Mouse (Mus musculus): ENCODE results near the gene Slit3. TPM values are rescaled to one million over a fixed set of nuclear protein-coding genes. Genes with fewer than 3 reads are reported as not detected.

Slit3 gene
- total RNA-seq, 2 experiments from 2014 or later = 28.7 to 31.3 TPM

DNA sequence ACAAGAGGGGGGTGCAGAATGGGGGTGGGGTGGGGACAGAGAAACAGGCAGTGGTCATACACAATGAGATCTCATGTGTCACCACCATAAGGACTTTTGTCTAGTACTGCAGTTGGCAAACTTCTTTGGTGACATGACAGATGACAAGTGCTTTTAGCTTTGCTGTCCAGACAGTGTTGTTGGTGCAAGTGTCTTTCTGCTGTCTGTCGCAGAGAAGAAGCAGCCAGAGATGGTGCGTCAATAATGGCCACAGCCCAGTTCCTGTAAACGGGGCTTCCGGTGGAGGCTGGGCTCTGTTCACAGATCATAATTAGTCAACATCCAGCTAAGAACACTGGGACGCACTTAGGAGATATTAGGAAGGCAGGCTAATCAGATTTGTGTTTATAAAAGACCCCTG lies 349.8 kb downstream of the Slit3 start:
- DNase-seq = no peak

- DNase-seq = no peak
These were observed 352.0 kb downstream of the Slit3 start for GRCm38 (mm10) chr11:35472842-35473616.

DNA sequence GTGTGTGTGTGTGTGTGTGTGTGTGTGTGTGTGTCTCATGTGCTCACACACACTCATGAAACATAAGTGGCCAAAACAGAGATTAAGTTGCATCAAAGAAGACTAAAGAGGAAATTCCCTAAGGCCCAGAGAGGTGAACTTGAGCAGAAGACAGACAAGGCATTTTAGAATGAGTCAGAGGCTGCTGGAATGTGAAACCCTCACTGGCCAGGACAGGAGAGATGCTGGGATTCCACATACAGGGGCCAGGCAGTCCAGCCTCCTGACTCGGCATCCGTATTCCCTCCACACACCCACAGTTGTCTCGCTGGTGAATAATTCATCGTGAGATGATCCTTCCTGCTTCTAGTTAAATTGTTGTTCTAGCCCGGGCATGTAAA lies 352.6 kb downstream of the Slit3 start:
- DNase-seq = no peak

DNA sequence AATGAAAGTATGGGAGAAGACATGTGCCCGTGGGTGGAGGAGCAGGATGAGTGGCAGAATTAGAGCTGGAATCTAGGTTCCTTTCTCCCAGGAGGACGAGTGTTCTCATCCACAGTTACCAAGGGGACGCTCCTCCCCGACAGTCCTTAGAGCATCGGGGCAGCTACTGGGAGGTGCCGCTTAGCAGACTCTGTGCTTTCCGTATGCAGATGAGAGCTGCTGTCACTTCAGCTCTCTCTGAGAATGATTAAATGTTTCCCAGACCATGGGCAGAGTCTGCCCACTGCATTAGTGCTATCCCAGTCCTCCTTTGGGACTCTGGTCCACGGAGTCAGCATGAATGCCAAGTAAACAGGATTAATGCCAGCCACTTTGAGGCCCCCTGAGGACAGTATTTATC lies 359.1 kb downstream of the Slit3 start:
- DNase-seq = no peak

- no peak for DNase-seq
These were observed 360.8 kb downstream of the Slit3 start for GRCm38 (mm10) chr11:35481611-35482363.

- DNase-seq = no peak
These were observed 366.9 kb downstream of the Slit3 start for GRCm38 (mm10) chr11:35487966-35488365.

- no peak for DNase-seq
These were observed 370.7 kb downstream of the Slit3 start for GRCm38 (mm10) chr11:35491701-35492100.

DNA sequence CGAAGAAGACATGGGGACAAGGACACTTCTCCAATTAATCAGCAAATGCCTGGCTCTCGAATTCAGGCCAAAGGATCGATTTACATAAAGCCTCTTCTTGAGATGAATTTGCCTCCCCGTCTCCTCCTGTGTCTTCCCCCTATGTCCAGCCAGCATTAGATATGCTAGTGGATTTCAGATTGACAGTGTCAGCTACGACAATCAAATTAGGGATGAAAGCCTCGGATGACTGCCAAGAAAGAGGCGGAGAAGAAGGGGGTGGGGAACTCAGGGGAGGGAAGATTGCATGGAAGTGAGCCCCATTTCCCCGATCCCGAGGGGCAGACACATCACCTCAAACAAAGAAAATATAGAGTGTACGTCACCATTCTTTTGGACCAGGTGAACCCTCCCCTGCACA lies 375.9 kb downstream of the Slit3 start:
- no peak for DNase-seq

GRCm38 (mm10) chr11:35497961-35498360 lies 376.9 kb downstream of the Slit3 start:
- DNase-seq = no peak

DNA sequence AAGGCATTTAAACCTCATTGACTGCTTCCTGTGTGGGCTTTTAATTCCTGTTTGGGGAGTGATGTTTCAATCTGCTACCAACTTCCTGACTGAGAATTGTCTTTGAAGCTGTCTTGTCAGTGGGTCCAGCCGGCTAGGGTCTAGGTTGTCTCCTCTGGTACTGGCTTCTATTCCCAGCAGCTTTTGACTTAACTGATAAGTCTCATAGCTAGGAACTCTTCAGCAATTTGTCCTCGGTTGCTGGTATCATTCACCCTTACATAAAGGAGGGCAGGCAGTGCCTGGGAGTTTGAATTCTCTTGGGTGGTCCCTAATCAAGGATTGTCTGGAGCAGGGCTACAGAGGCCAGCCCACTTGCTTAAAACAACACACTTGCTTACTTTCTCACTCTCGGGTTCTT lies 381.1 kb downstream of the Slit3 start:
- no peak for DNase-seq

DNA sequence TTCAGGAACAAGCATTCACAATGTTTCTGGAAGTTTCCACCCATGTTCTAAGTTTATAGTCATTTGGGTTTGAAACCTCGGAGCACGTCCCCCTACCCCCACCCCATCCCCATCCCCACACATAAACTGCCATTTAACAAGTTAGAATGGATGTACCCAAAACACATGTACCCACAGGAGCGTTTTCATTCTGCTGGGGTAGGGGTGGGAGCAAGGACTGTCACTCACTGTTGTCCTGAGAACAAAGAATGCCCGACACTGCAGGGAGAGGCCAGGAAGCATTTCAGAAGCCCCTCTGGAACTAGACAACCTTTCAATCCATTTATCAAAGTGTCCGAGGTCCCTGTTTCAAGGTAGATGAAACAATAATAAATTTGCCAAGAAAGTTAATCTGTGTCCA lies 383.0 kb downstream of the Slit3 start:
- DNase-seq = no peak

GRCm38 (mm10) chr11:35504916-35505315 lies 383.9 kb downstream of the Slit3 start:
- no peak for DNase-seq

- no peak for DNase-seq
These were observed 384.3 kb downstream of the Slit3 start for GRCm38 (mm10) chr11:35505316-35505715.

DNA sequence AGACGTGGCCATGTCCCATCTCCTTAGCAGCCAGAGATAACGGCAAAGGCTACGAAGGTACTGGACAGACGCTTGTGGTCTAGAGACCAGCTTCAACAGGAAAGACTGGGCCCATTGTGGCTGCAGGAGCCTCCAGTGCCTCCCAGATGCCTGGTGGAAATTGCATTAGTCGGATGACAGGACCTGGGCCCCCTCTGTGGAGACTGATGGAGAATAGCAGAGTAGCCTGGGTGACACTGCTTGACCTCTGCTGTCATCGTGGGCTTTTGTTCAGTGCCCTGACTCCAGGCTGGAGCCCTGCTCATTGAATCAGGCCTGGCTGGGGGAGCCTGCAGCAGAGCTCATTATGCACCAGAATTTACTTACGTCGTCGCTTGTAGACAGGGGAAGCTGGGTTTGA lies 384.8 kb downstream of the Slit3 start:
- no peak for DNase-seq

DNA sequence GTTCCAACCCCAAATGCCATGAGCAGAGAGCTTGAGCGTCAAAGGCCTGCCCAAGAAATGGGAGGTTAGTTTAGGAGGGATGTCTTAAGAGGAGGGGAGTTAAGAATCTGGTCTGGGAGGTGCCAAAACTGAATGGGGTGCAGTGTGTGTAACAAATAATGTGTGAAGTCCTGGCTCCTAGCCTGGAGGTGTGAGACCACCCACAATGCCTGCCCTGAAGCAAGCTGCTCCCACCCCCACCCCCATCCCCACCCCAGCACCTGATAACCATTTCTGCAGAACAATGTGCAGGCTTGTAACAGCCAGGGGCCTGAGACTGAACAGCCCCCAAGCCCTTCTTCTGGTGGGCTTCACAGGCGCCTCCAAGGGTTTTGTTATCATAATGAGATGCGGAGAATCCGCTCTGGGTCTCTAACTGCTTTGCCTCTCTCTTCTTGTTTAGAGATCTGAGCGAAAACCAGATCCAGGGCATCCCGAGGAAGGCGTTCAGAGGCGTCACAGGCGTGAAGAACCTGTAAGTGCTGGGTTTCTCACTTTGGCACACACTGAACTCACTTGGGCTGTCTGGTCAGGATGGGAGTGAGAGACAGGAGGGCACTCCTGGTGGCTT lies 386.9 kb downstream of the Slit3 start:
- no peak for DNase-seq

GRCm38 (mm10) chr11:35512686-35513085 lies 391.7 kb downstream of the Slit3 start:
- DNase-seq = no peak

GRCm38 (mm10) chr11:35513343-35513742 lies 392.3 kb downstream of the Slit3 start:
- no peak for DNase-seq

DNA sequence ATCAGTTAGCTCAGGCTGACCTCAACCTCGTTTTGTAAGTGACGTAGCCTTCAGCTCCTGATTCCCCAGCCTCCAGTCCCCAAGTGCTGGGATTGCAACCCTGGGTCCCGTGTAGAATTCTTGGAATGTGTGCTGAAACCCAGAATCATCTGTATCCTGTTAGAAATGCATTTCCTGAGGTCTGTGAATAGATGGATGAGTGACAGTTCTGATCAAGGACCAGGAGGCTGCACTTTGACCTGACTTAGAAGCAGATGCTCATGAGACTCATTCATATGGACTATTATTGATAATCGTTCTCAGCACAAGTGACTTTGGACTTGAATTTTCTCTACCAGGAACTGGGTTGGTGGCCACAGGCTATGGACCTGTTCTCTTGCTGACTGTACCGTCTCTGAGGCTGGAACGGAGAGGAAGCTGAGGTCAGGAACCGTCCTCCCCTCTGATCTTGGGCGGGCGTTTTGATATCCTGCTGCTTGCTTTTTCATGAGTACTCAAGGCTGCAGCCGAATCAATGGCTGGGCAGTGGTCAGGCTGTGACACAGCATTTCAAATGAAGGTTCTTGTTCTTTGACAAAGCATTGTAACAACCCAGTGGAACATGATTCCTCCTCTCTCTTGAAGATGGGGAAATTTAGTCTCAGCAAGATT lies 401.9 kb downstream of the Slit3 start:
- DNase-seq = no peak

DNA sequence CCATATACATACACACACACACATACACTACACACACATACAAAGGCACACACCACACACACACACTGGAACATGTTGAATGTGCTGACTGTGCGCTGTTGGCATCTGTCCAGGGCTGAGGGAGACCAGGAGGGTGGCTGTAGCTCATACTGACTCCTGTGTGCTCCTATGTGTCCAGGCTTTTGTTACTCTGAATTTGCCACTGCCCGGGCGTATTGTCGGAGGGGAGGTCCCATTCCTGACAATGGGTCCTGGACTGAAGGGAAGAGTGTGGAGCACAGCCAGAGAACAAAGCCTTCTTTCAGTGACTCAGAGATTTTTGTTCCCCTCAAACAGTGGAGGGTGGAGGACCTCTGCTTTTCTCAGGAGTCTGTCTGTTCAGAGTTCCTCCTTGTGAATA lies 402.7 kb downstream of the Slit3 start:
- no peak for DNase-seq

- no peak for DNase-seq
These were observed 405.3 kb downstream of the Slit3 start for GRCm38 (mm10) chr11:35526219-35526762.

DNA sequence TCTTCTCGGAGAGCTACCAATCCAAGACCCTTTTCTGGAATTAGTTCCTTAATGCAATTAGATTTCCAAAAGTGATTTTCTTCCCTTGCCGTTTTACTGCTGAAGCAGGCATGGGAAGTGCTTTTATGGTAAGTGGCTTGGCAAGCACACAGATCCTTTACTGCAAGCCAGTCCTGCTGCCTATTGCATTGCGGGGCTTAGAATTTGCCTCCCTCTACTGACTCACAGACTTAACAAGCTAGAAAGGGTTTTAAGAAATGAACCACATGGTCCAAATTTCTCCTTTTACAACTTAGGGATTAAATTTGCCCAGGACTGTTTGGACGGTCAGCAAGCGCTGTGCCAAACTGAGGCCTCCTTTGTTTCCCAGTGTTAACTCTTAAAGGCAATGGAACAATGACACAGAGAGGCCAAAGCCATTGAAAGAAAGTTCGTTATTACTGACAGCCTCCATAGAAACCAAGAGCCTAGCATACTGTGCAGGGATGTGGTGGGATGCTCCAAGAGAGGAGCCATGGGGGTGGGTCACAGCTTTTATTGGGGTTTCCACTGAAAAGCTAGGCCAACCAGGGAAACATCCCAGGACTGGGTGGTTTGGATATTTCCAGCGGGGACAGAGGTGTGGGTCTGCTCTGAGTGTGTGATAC lies 406.9 kb downstream of the Slit3 start:
- no peak for DNase-seq

- DNase-seq = no peak
These were observed 414.0 kb downstream of the Slit3 start for GRCm38 (mm10) chr11:35535027-35535426.
